Mouse (Mus musculus) G1E (cell line): ENCODE results near the gene Shld1. TPM values are rescaled to one million over a fixed set of nuclear protein-coding genes. Genes with fewer than 3 reads are reported as not detected.

Experiments
- ATAC-seq: 2 replicates; pipeline ENCODE4 v1.8.0; 2016; ENCODE audit warnings: mild to moderate bottlenecking; ENCODE audit not compliant: insufficient number of reproducible peaks, poor library complexity, low FRiP score, severe bottlenecking; ENCODE audit errors: extremely low read depth
- DNase-seq: peaks from one replicate; pipeline ENCODE4 v3.0.0; 2012; ENCODE audit warnings: low spot score
- H3K27me3 ChIP-seq: 2 replicates; pipeline ENCODE4 v1.6.1; 2012; ENCODE audit warnings: mild to moderate bottlenecking, low read length, inconsistent platforms; ENCODE audit not compliant: insufficient read depth
- H3K36me3 ChIP-seq: replicated peaks from 2 replicates; pipeline ENCODE3; 2012; ENCODE audit warnings: mild to moderate bottlenecking, inconsistent platforms
- H3K4me1 ChIP-seq: 2 replicates; pipeline ENCODE4 v1.6.1; 2012; ENCODE audit warnings: low read depth, low read length, inconsistent platforms, mixed read lengths; ENCODE audit not compliant: insufficient read depth
- H3K4me3 ChIP-seq: 2 replicates; pipeline ENCODE4 v1.5.1; 2012; ENCODE audit warnings: low read depth, mild to moderate bottlenecking, inconsistent platforms, low read length, moderate library complexity, mixed read lengths
- H3K9me3 ChIP-seq: replicated peaks from 2 replicates; pipeline ENCODE4 v1.6.1; 2012; ENCODE audit warnings: inconsistent platforms
- TAL1 ChIP-seq: conservative IDR thresholded peaks from 2 replicates; pipeline ENCODE4 v1.6.1; 2012; ENCODE audit warnings: low read depth, low read length, inconsistent platforms, mixed read lengths
- polyA plus RNA-seq: library from polyadenylated mRNA; stranded (reverse); fragments of >175 nt; gene quantifications from 2 replicates; pipeline ENCODE4 v1.2.3, GENCODE M21; 2012
- total RNA-seq, 2 experiments: library from RNA; stranded (forward) in 1 of 2; stranded (reverse) in 1 of 2; fragments of 200-1000 nt in 1 of 2; fragments of >200 nt in 1 of 2; fragmentation: Nextera tagmentation in 1 of 2; gene quantifications; 2 replicates each; pipeline ENCODE4 v1.2.3; 2014 to 2017

The Shld1 gene
- total and polyA plus RNA-seq, 3 experiments, result 2.7 to 15.0 (median 5.2) TPM

- ATAC-seq, result no peak
- Histone ChIP-seq H3K9me3 (no peaks in the 10 kb centered on the region), H3K4me1 (no peaks in the 10 kb centered on the region), H3K36me3 (no peaks in the 10 kb centered on the region), H3K27me3 (peaks cover 13% of the 10 kb centered on the region), H3K4me3 (no peak overlapping the region)
- no peak for TF ChIP-seq TAL1
- no peak for DNase-seq
Measured at GRCm38 (mm10) chr2:132794204-132794586, 107.5 kb downstream of the Shld1 start.

Other genes starting within 250 kb of the Shld1 start
- 111 and 154 TPM in 2 replicates for gene Gpcpd1, start 99.2 kb upstream of the Shld1 start, total RNA-seq (2014; fragmentation: Nextera tagmentation)
- gene Gpcpd1, start 99.2 kb upstream of the Shld1 start, total RNA-seq (2017), result 37.4 and 47.9 TPM in 2 replicates
- gene Gpcpd1, start 99.2 kb upstream of the Shld1 start, polyA plus RNA-seq, result 14.6 and 21.7 TPM in 2 replicates
- gene Chgb, start 94.3 kb downstream of the Shld1 start, total RNA-seq (2014; fragmentation: Nextera tagmentation), result not detected in 2 replicates
- 0.12 and 0.33 TPM in 2 replicates for gene Chgb, start 94.3 kb downstream of the Shld1 start, total RNA-seq (2017)
- 0.04 TPM in 1 of 2 replicates, not detected in the other for gene Chgb, start 94.3 kb downstream of the Shld1 start, polyA plus RNA-seq
- 26.0 and 42.0 TPM in 2 replicates for gene Trmt6, start 129.1 kb downstream of the Shld1 start, total RNA-seq (2014; fragmentation: Nextera tagmentation)
- gene Trmt6, start 129.1 kb downstream of the Shld1 start, total RNA-seq (2017), result 46.9 and 56.4 TPM in 2 replicates
- gene Trmt6, start 129.1 kb downstream of the Shld1 start, polyA plus RNA-seq, result 7.3 and 9.9 TPM in 2 replicates
- 35.7 and 36.5 TPM in 2 replicates for gene Mcm8, start 129.2 kb downstream of the Shld1 start, total RNA-seq (2014; fragmentation: Nextera tagmentation)
- gene Mcm8, start 129.2 kb downstream of the Shld1 start, total RNA-seq (2017), result 14.3 and 16.4 TPM in 2 replicates
- 2.6 and 3.2 TPM in 2 replicates for gene Mcm8, start 129.2 kb downstream of the Shld1 start, polyA plus RNA-seq
- 48.8 and 55.3 TPM in 2 replicates for gene Crls1, start 159.7 kb downstream of the Shld1 start, total RNA-seq (2014; fragmentation: Nextera tagmentation)
- 51.7 and 57.3 TPM in 2 replicates for gene Crls1, start 159.7 kb downstream of the Shld1 start, total RNA-seq (2017)
- gene Crls1, start 159.7 kb downstream of the Shld1 start, polyA plus RNA-seq, result 39.2 and 55.0 TPM in 2 replicates
- not detected in 2 replicates for gene Lrrn4, start 194.0 kb downstream of the Shld1 start, total RNA-seq (2014; fragmentation: Nextera tagmentation)
- gene Lrrn4, start 194.0 kb downstream of the Shld1 start, total RNA-seq (2017), result 0.06 and 0.11 TPM in 2 replicates
- gene Lrrn4, start 194.0 kb downstream of the Shld1 start, polyA plus RNA-seq, result not detected in 2 replicates